ENCODE assay signal across 14 mouse cellular contexts in genomic region chrX:101901806-101902490, GRCm38 (mm10). TPM values are rescaled to one million over a fixed set of nuclear protein-coding genes. Genes with fewer than 3 reads are reported as not detected.
DNase-seq lines count a peak whose midpoint lies in the region; ATAC-seq lines count a peak whose summit lies in the region.
"Had no signal": no experiment of that assay in that cellular context is flagged by ENCODE, and none has a peak within 500 bp of the region (broad histone marks: within the 10 kb centered on the region; RNA-seq: fewer than 3 reads in every experiment).

No protein-coding gene starts in this region.

- H3K4me1 ChIP-seq in kidney, embryonic 15.5 days, result 0 out of 2 replicates have a peak, but pooled peaks cover 2% of the 10 kb centered on the region
- H3K4me1 ChIP-seq: limb, embryonic 13.5 days had no signal

- peaks cover 48% of the 10 kb centered on the region for H3K27me3 ChIP-seq in kidney, embryonic 15.5 days

- intact Hi-C loops in left cerebral cortex, postnatal 14 days (cut with DNase I), result no loop called here

- peak overlapping the region; percentile 4; the same call in 1 of the 2 replicates for H3K27ac ChIP-seq in kidney, embryonic 15.5 days
- H3K27ac ChIP-seq: hindbrain, postnatal 0 days; limb, embryonic 13.5 days had no signal

- no peak overlapping the region for H3K4me3 ChIP-seq in kidney, embryonic 15.5 days (replicated peaks)
- H3K4me3 ChIP-seq: limb, embryonic 13.5 days had no signal

- peak; percentile 64 for ATAC-seq in kidney, embryonic 15.5 days (replicated peaks; ENCODE audit: low FRiP score)
- ATAC-seq: activated CD4-positive, CD25-positive, alpha-beta regulatory T cell, adult 4 months; hindbrain, postnatal 0 days had no signal

- no peak overlapping the region for H3K4me2 ChIP-seq in kidney, embryonic 15.5 days
- H3K4me2 ChIP-seq: limb, embryonic 13.5 days had no signal

- no peaks in the 10 kb centered on the region for H3K36me3 ChIP-seq in kidney, embryonic 15.5 days
- H3K36me3 ChIP-seq: limb, embryonic 13.5 days had no signal

- no peak overlapping the region for H3K9ac ChIP-seq in kidney, embryonic 15.5 days
- H3K9ac ChIP-seq: limb, embryonic 13.5 days had no signal

- 56% methylated on average over 7 of the region's 7 CpGs for WGBS in kidney, embryonic 15.5 days

- no peaks in the 10 kb centered on the region for H3K9me3 ChIP-seq in kidney, embryonic 15.5 days (replicated peaks)
- H3K9me3 ChIP-seq: limb, embryonic 13.5 days had no signal

- DNase-seq in embryo, embryonic 11 days, result peak; percentile 14
- no peak for DNase-seq in embryo, embryonic 10 days (ENCODE audit: low spot score)
- DNase-seq in kidney, adult 8-10 months, result no peak
- DNase-seq in cerebellum, adult 9-11 months, result peak; percentile 81
- peak; percentile 3 to 49 for DNase-seq in kidney, postnatal 25 days
- DNase-seq in left cerebral cortex, postnatal 14 days (ENCODE audit: low spot score in 2 of 2), result no peak
- DNase-seq in left cerebral cortex, adult 8-10 months (ENCODE audit: low spot score in 2 of 2), result no peak
- DNase-seq: B cell, adult 2 months; lung, adult 18-20 months; thymus, postnatal 25 days had no signal

RNA-seq across cellular contexts. Expression of gene Nhsl2, which starts 52.8 kb away (rescaled TPM):
- 12.2 and 12.9 TPM in 2 replicates for polyA plus RNA-seq in kidney, embryonic 15.5 days (2015; fragmentation: Nextera tagmentation; extraction: Ambion mirVana)
- total RNA-seq in left cerebral cortex, postnatal 14 days (2021), result 10 to 100 TPM; 26.7 to 29.3 TPM
- 10 to 100 TPM; 36.2 to 44.7 (median 41.9) TPM for total RNA-seq in left cerebral cortex, adult 8-10 months (2022)

Comparison
In these comparisons a context has a peak if more than half of its experiments do, and no peak if none do; other contexts are left out.
1. DNase-seq: peak in embryo, embryonic 11 days (single experiment), cerebellum, adult 9-11 months (single experiment) and kidney, postnatal 25 days (2 of 2); none in embryo, embryonic 10 days (single experiment), kidney, adult 8-10 months (0 of 2), left cerebral cortex, postnatal 14 days (0 of 2) and left cerebral cortex, adult 8-10 months (0 of 2).